Mouse (Mus musculus): ENCODE measurements around the gene CT030661.1. TPM values are rescaled to one million over a fixed set of nuclear protein-coding genes. Genes with fewer than 3 reads are reported as not detected.
A peak's percentile ranks its signal among the peaks of the same experiment; 100 is the strongest.
"Not testable (repeated sequence)": the region's sequence is repeated elsewhere in the genome, so short reads cannot be mapped to it uniquely, and the experiment has no call there.

Gene CT030661.1
- polyA plus RNA-seq (2015; fragmentation: Nextera tagmentation; extraction: Ambion mirVana) = 10.9 and 12.1 TPM in 2 replicates

- H3K27ac ChIP-seq (ENCODE audit: low read length) = peak within 1 kb of the TSS; percentile 76
- WGBS = under 1% methylated on average over 20 of the region's 20 CpGs
Observed at GRCm38 (mm10) chr17:22314730-22315226, at the start of gene CT030661.1. Gene CT030661.1 (minus strand): TSS chr17:22314837.

GRCm38 (mm10) chr17:22363895-22364294 lies 49.3 kb upstream of the CT030661.1 start:
- H3K36me3 ChIP-seq (ENCODE audit: control insufficient read depth, insufficient read depth, low read length) = peaks cover 8% of the 10 kb centered on the region
- no peak overlapping the region for H3K4me2 ChIP-seq (ENCODE audit: low read depth, low read length)
- H3K27me3 ChIP-seq (ENCODE audit: control insufficient read depth, insufficient read depth, low read depth, low read length) = no peaks in the 10 kb centered on the region
- WGBS = 96% methylated on average over 3 of the region's 3 CpGs
- H3K4me3 ChIP-seq (ENCODE audit: low read length) = no peak overlapping the region
- 0 out of 2 replicates have a peak, but pooled peaks cover 2% of the 10 kb centered on the region for H3K9me3 ChIP-seq (ENCODE audit: control insufficient read depth, low read length)
- no peak for ATAC-seq (ENCODE audit: low read depth)
- H3K4me1 ChIP-seq (replicated peaks; ENCODE audit: control insufficient read depth, insufficient read depth, low read length) = peaks cover 8% of the 10 kb centered on the region; the same call in 1 of the 2 replicates
- no peak overlapping the region for H3K9ac ChIP-seq (ENCODE audit: low read length)
- no peak overlapping the region for H3K27ac ChIP-seq (ENCODE audit: low read length)

More at GRCm38 (mm10) chr17:22314730-22315226, at the start of gene CT030661.1:
- peak within 1 kb of the TSS; percentile 75 for H3K9ac ChIP-seq (ENCODE audit: low read length)
- H3K4me1 ChIP-seq (replicated peaks; ENCODE audit: control insufficient read depth, insufficient read depth, low read length); H3K36me3 ChIP-seq (ENCODE audit: control insufficient read depth, insufficient read depth, low read length); H3K9me3 ChIP-seq (ENCODE audit: control insufficient read depth, low read length); H3K27me3 ChIP-seq (ENCODE audit: control insufficient read depth, insufficient read depth, low read depth, low read length): not testable (repeated sequence)
- H3K4me2 ChIP-seq (ENCODE audit: low read depth, low read length) = peak within 1 kb of the TSS; percentile 57
- H3K4me3 ChIP-seq (ENCODE audit: low read length) = peak within 1 kb of the TSS; percentile 65
- ATAC-seq (ENCODE audit: low read depth) = peak; percentile 100

- H3K9me3 ChIP-seq (ENCODE audit: control insufficient read depth, low read length); H3K27me3 ChIP-seq (ENCODE audit: control insufficient read depth, insufficient read depth, low read depth, low read length); H3K36me3 ChIP-seq (ENCODE audit: control insufficient read depth, insufficient read depth, low read length); H3K4me1 ChIP-seq (replicated peaks; ENCODE audit: control insufficient read depth, insufficient read depth, low read length): not testable (repeated sequence)
- Histone ChIP-seq H3K9ac (ENCODE audit: low read length) (peak within 1 kb of the TSS; percentile 74), H3K27ac (ENCODE audit: low read length) (peak within 1 kb of the TSS; percentile 76), H3K4me2 (ENCODE audit: low read depth, low read length) (peak within 1 kb of the TSS; percentile 62), H3K4me3 (ENCODE audit: low read length) (peak within 1 kb of the TSS; percentile 61)
- WGBS = under 1% methylated on average over 29 of the region's 43 CpGs
- ATAC-seq (ENCODE audit: low read depth) = peak; percentile 99
Observed at GRCm38 (mm10) chr17:22361101-22361781, 46.6 kb upstream of the CT030661.1 start, which contains the start of the genes Zfp944 and Zfp758. Gene Zfp944 (minus strand): TSS chr17:22361400. Gene Zfp758 (plus strand): TSS chr17:22361453.

- Histone ChIP-seq H3K4me1 (replicated peaks; ENCODE audit: control insufficient read depth, insufficient read depth, low read length) (peaks cover 8% of the 10 kb centered on the region; the same call in 1 of the 2 replicates), H3K9me3 (ENCODE audit: control insufficient read depth, low read length) (0 out of 2 replicates have a peak, but pooled peaks cover 2% of the 10 kb centered on the region), H3K36me3 (ENCODE audit: control insufficient read depth, insufficient read depth, low read length) (0 out of 2 replicates have a peak, but pooled peaks cover 4% of the 10 kb centered on the region), H3K4me3 (ENCODE audit: low read length) (peak overlapping the region; percentile 61), H3K4me2 (ENCODE audit: low read depth, low read length) (peak overlapping the region; percentile 62), H3K9ac (ENCODE audit: low read length) (peak overlapping the region; percentile 70), H3K27me3 (ENCODE audit: control insufficient read depth, insufficient read depth, low read depth, low read length) (no peaks in the 10 kb centered on the region), H3K27ac (ENCODE audit: low read length) (no peak overlapping the region)
- ATAC-seq (ENCODE audit: low read depth) = no peak
- 23% methylated on average over 5 of the region's 5 CpGs for WGBS
Observed at GRCm38 (mm10) chr17:22360572-22360971, 45.9 kb upstream of the CT030661.1 start.

- no peak for ATAC-seq (ENCODE audit: low read depth)
- no peaks in the 10 kb centered on the region for H3K4me1 ChIP-seq (replicated peaks; ENCODE audit: control insufficient read depth, insufficient read depth, low read length)
Observed at GRCm38 (mm10) chr17:22352794-22353193, 38.2 kb upstream of the CT030661.1 start.

GRCm38 (mm10) chr17:22315247-22315646 lies 610 bp upstream of the CT030661.1 start:
- WGBS = 9% methylated on average over 2 of the region's 2 CpGs
- Histone ChIP-seq H3K4me3 (ENCODE audit: low read length) (peak overlapping the region; percentile 65), H3K4me2 (ENCODE audit: low read depth, low read length) (peak overlapping the region; percentile 57), H3K9ac (ENCODE audit: low read length) (peak overlapping the region; percentile 75)
- ATAC-seq (ENCODE audit: low read depth); H3K36me3 ChIP-seq (ENCODE audit: control insufficient read depth, insufficient read depth, low read length); H3K27ac ChIP-seq (ENCODE audit: low read length); H3K9me3 ChIP-seq (ENCODE audit: control insufficient read depth, low read length); H3K27me3 ChIP-seq (ENCODE audit: control insufficient read depth, insufficient read depth, low read depth, low read length); H3K4me1 ChIP-seq (replicated peaks; ENCODE audit: control insufficient read depth, insufficient read depth, low read length): not testable (repeated sequence)

More at GRCm38 (mm10) chr17:22352794-22353193, 38.2 kb upstream of the CT030661.1 start:
- Histone ChIP-seq H3K9me3 (ENCODE audit: control insufficient read depth, low read length) (no peaks in the 10 kb centered on the region), H3K36me3 (ENCODE audit: control insufficient read depth, insufficient read depth, low read length) (0 out of 2 replicates have a peak, but pooled peaks cover 4% of the 10 kb centered on the region), H3K4me3 (ENCODE audit: low read length) (no peak overlapping the region), H3K27me3 (ENCODE audit: control insufficient read depth, insufficient read depth, low read depth, low read length) (no peaks in the 10 kb centered on the region), H3K4me2 (ENCODE audit: low read depth, low read length) (no peak overlapping the region), H3K9ac (ENCODE audit: low read length) (no peak overlapping the region), H3K27ac (ENCODE audit: low read length) (no peak overlapping the region)

GRCm38 (mm10) chr17:22314219-22314618 lies 418 bp downstream of the CT030661.1 start:
- Histone ChIP-seq H3K4me2 (ENCODE audit: low read depth, low read length) (peak overlapping the region; percentile 57), H3K4me3 (ENCODE audit: low read length) (peak overlapping the region; percentile 65), H3K9ac (ENCODE audit: low read length) (peak overlapping the region; percentile 75), H3K27ac (ENCODE audit: low read length) (peak overlapping the region; percentile 76)
- not testable (repeated sequence) for H3K9me3 ChIP-seq (ENCODE audit: control insufficient read depth, low read length); H3K27me3 ChIP-seq (ENCODE audit: control insufficient read depth, insufficient read depth, low read depth, low read length); H3K36me3 ChIP-seq (ENCODE audit: control insufficient read depth, insufficient read depth, low read length); H3K4me1 ChIP-seq (replicated peaks; ENCODE audit: control insufficient read depth, insufficient read depth, low read length)
- 2% methylated on average over 3 of the region's 3 CpGs for WGBS
- ATAC-seq (ENCODE audit: low read depth) = peak; percentile 70

Other genes starting within 250 kb of the CT030661.1 start
- gene Zfp947, start 148.6 kb downstream of the CT030661.1 start, polyA plus RNA-seq (2015; fragmentation: Nextera tagmentation; extraction: Ambion mirVana) = 2.4 and 2.6 TPM in 2 replicates
- 3.2 and 3.5 TPM in 2 replicates for gene Zfp994, start 89.2 kb downstream of the CT030661.1 start, polyA plus RNA-seq (2015; fragmentation: Nextera tagmentation; extraction: Ambion mirVana)
- 12.4 and 12.9 TPM in 2 replicates for gene Zfp944, start 46.6 kb upstream of the CT030661.1 start, polyA plus RNA-seq (2015; fragmentation: Nextera tagmentation; extraction: Ambion mirVana)
- gene Zfp758, start 46.6 kb upstream of the CT030661.1 start, polyA plus RNA-seq (2015; fragmentation: Nextera tagmentation; extraction: Ambion mirVana) = 9.2 and 10.4 TPM in 2 replicates
- gene Zfp946, start 109.4 kb upstream of the CT030661.1 start, polyA plus RNA-seq (2015; fragmentation: Nextera tagmentation; extraction: Ambion mirVana) = 14.4 and 16.8 TPM in 2 replicates

Data from lung, embryonic 16.5 days (tissue).